Mouse (Mus musculus) liver, adult 2 months (tissue): Measurements from ENCODE around the gene 5830473C10Rik. TPM values are rescaled to one million over a fixed set of nuclear protein-coding genes. Genes with fewer than 3 reads are reported as not detected.

ENCODE experiments used
- DNase-seq: peaks from one replicate; pipeline ENCODE4 v3.0.0-alpha.2; 2011; ENCODE audit warnings: low read depth, low spot score; ENCODE audit errors: extremely low read depth
- H3K27ac ChIP-seq: fragments of 200-500 bp; replicated peaks from 2 replicates; pipeline ENCODE4 v1.5.1; 2012; ENCODE audit warnings: low read depth, mild to moderate bottlenecking, control low read depth, inconsistent platforms, low read length; ENCODE audit not compliant: insufficient read depth
- H3K27me3 ChIP-seq: fragments of 200-500 bp; 2 replicates; pipeline ENCODE4 v1.6.1; 2012; ENCODE audit warnings: mild to moderate bottlenecking, moderate library complexity, low read length, inconsistent platforms; ENCODE audit not compliant: control insufficient read depth, insufficient read depth
- H3K36me3 ChIP-seq: fragments of 200-500 bp; 2 replicates; pipeline ENCODE4 v1.6.1; 2012; ENCODE audit warnings: low read length, inconsistent platforms; ENCODE audit not compliant: control insufficient read depth, insufficient read depth
- H3K4me1 ChIP-seq: fragments of 200-500 bp; 2 replicates; pipeline ENCODE4 v1.6.1; 2011; ENCODE audit warnings: low read length; ENCODE audit not compliant: control insufficient read depth, insufficient read depth
- H3K4me3 ChIP-seq: fragments of 200-500 bp; 2 replicates; pipeline ENCODE4 v1.5.1; 2011; ENCODE audit warnings: low read depth, mild to moderate bottlenecking, control low read depth, low read length, moderate library complexity; ENCODE audit not compliant: insufficient read depth
- H3K79me2 ChIP-seq: fragments of 200-500 bp; 2 replicates; pipeline ENCODE4 v1.6.1; 2012; ENCODE audit warnings: inconsistent platforms, mild to moderate bottlenecking, low read length, moderate library complexity; ENCODE audit not compliant: control insufficient read depth, insufficient read depth
- H3K9ac ChIP-seq: fragments of 200-500 bp; 2 replicates; pipeline ENCODE4 v1.6.1; 2012; ENCODE audit warnings: low read depth, mild to moderate bottlenecking, control low read depth, inconsistent platforms, low read length
- CTCF ChIP-seq: fragments of 200-500 bp; IDR thresholded peaks from 2 replicates; pipeline ENCODE4 v1.5.1; 2011; ENCODE audit warnings: low read depth, low read length, control low read depth
- POLR2A ChIP-seq: fragments of 200-500 bp; IDR thresholded peaks from 2 replicates; pipeline ENCODE4 v1.6.1; 2011; ENCODE audit warnings: low read length, control low read depth; ENCODE audit not compliant: insufficient read depth; ENCODE audit errors: extremely low read depth
- WGBS: fragments of 180-500 bp; shearing (Covaris S2); methylation state at CpG from one replicate; pipeline ENCODE4 v1.1.7; 2018; 5-methylcytosine and 5-hydroxymethylcytosine counted together
- polyA plus RNA-seq: library from polyadenylated mRNA; depleted of rRNA; stranded (reverse); fragments of >200 nt; gene quantifications from 2 replicates; pipeline ENCODE4 v1.2.3, GENCODE M21; 2012
- total RNA-seq: library from RNA; depleted of rRNA; stranded (reverse); fragments of >200 nt; gene quantifications from 2 replicates; pipeline ENCODE4 v1.2.3, GENCODE M21; 2014

5830473C10Rik gene
- total and polyA plus RNA-seq, 2 experiments: 22.2 to 36.0 TPM

- TF ChIP-seq CTCF: no peak
- TF ChIP-seq POLR2A: no peak
- Histone ChIP-seq H3K27me3 (no peaks in the 10 kb centered on the region), H3K27ac (peak overlapping the region; percentile 92), H3K9ac (peak overlapping the region; percentile 32; the same call in 1 of the 2 replicates), H3K36me3 (peaks cover 36% of the 10 kb centered on the region), H3K79me2 (0 out of 2 replicates have a peak, but pooled peaks cover 3% of the 10 kb centered on the region), H3K4me3 (no peak overlapping the region), H3K4me1 (peaks cover 19% of the 10 kb centered on the region)
- peak; percentile 98 for DNase-seq
Measured at GRCm38 (mm10) chr5:90568338-90568737, 7.4 kb downstream of the 5830473C10Rik start.

DNA sequence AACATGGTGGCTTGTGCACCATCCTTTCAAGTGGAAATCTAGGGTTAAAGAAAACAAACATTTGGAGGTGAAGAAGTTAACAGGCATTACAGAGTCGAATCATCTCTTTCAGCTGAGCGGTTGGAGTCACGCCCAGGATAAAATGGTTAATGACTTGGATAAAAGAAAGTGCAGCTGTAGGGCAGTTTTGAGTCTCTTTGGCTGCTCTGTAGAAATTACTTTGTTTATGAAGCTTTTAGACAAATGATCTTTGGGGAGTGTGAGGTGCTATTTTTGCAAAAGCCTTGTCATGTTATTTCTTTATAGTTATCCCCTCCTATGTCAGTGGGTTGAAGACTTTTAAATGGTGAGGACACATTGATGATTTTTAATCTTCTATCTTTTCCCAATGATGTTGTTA, 10.3 kb downstream of the 5830473C10Rik start:
- H3K27ac ChIP-seq: no peak overlapping the region
- H3K4me1 ChIP-seq: peaks cover 15% of the 10 kb centered on the region
- no peak overlapping the region for H3K4me3 ChIP-seq
- TF ChIP-seq POLR2A: no peak
- TF ChIP-seq CTCF: no peak
- DNase-seq: no peak
- 59% methylated on average over 3 of the region's 3 CpGs for WGBS
- no peak overlapping the region for H3K9ac ChIP-seq
- H3K27me3 ChIP-seq: no peaks in the 10 kb centered on the region
- H3K79me2 ChIP-seq: no peaks in the 10 kb centered on the region
- peaks cover 53% of the 10 kb centered on the region for H3K36me3 ChIP-seq

DNA sequence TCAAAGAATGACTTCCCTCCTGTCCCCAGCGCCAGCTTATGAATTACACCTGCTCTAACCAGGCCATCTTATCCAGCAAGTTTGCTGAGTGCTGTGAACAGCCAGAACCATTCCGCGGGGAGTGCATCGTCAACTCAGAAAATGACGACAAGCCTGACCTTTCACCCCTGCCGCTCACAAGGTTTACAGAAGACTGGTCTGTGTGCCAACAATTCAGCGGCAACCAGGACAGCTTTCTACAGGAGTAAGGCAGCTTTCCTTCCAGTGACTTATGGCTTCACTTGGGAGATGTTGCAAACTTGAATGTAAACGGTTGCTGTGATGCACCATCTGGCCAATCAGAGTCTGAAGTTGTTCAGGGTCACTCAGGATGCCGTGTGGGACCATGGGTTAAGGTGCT, 16.8 kb downstream of the 5830473C10Rik start:
- peak overlapping the region; percentile 66 for H3K27ac ChIP-seq
- peaks cover 35% of the 10 kb centered on the region for H3K36me3 ChIP-seq
- H3K79me2 ChIP-seq: no peaks in the 10 kb centered on the region
- DNase-seq: peak; percentile 83
- 26% methylated on average over 9 of the region's 9 CpGs for WGBS
- H3K4me3 ChIP-seq: no peak overlapping the region
- H3K9ac ChIP-seq: peak overlapping the region; percentile 29; the same call in 1 of the 2 replicates
- peaks cover 18% of the 10 kb centered on the region for H3K4me1 ChIP-seq
- TF ChIP-seq POLR2A (no peak), CTCF (no peak)
- H3K27me3 ChIP-seq: no peaks in the 10 kb centered on the region

GRCm38 (mm10) chr5:90579556-90579955, 18.6 kb downstream of the 5830473C10Rik start:
- no peak for DNase-seq
- Histone ChIP-seq H3K9ac (no peak overlapping the region), H3K27ac (peak overlapping the region; percentile 48), H3K4me1 (peaks cover 18% of the 10 kb centered on the region), H3K79me2 (no peaks in the 10 kb centered on the region), H3K36me3 (peaks cover 34% of the 10 kb centered on the region), H3K4me3 (no peak overlapping the region), H3K27me3 (no peaks in the 10 kb centered on the region)
- 92% methylated on average over 9 of the region's 9 CpGs for WGBS
- TF ChIP-seq CTCF (no peak), POLR2A (no peak)

DNA sequence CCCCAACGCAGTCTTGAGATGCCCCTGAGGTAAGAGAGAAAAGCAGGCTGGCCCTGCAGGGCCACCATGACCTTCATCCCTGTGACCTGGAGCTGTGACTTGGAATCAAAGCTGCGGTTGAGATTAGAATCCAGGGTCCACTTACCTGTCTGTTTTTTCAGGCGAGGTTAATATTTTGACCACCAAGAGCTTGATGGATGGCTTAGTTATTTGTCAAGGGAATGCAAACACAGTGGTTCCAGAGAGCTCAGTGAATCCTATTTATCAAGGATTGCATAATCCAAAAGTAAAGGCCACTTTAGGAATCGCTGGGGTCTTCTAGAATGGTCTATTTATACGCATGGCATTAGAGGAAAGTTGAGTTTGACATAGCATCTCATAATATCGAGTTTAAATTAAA, 21.3 kb downstream of the 5830473C10Rik start:
- peak overlapping the region; percentile 3; the same call in 1 of the 2 replicates for H3K27ac ChIP-seq
- DNase-seq: peak; percentile 59
- no peak overlapping the region for H3K9ac ChIP-seq
- no peaks in the 10 kb centered on the region for H3K27me3 ChIP-seq
- TF ChIP-seq POLR2A (no peak), CTCF (no peak)
- peaks cover 18% of the 10 kb centered on the region for H3K4me1 ChIP-seq
- peaks cover 33% of the 10 kb centered on the region for H3K36me3 ChIP-seq
- H3K4me3 ChIP-seq: no peak overlapping the region
- WGBS: 34% methylated on average over 6 of the region's 6 CpGs
- no peaks in the 10 kb centered on the region for H3K79me2 ChIP-seq

DNA sequence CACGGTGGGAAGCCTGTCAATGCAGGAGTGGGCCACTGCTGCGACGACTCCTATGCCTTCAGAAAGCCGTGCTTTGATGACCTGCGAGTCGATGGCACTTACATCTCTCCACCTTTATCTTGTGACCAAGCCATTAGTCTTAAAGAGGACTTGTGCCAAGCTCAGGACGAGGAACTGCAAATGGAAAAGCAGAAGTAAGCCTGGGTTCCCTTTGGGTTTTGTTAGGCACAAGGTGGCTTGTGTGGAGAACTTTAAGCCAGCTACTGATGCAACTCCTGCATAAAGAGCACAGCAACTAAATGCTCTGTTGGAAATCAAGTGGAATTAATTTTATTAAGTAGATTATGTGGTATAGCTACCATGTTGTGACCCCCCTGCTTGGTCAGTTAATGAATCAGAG, 23.9 kb downstream of the 5830473C10Rik start:
- no peak for DNase-seq

More for the DNA sequence above, 23.9 kb downstream of the 5830473C10Rik start:
- Histone ChIP-seq H3K4me3 (no peak overlapping the region), H3K27ac (no peak overlapping the region), H3K79me2 (no peaks in the 10 kb centered on the region), H3K9ac (no peak overlapping the region), H3K36me3 (peaks cover 34% of the 10 kb centered on the region), H3K4me1 (peaks cover 7% of the 10 kb centered on the region; the same call in 1 of the 2 replicates), H3K27me3 (no peaks in the 10 kb centered on the region)
- 82% methylated on average over 7 of the region's 7 CpGs for WGBS
- no peak for TF ChIP-seq POLR2A
- no peak for TF ChIP-seq CTCF
